Mouse (Mus musculus) frontal cortex, postnatal 36 days (tissue): ENCODE results near the gene Dgkq.
A peak's percentile ranks its signal among the peaks of the same experiment; 100 is the strongest.

Experiments
- DNase-seq, 2 experiments: peaks; one replicate each; pipeline ENCODE4 v3.0.0; 2022; ENCODE audit warnings: low spot score in 2 of 2

Gene Dgkq

DNA sequence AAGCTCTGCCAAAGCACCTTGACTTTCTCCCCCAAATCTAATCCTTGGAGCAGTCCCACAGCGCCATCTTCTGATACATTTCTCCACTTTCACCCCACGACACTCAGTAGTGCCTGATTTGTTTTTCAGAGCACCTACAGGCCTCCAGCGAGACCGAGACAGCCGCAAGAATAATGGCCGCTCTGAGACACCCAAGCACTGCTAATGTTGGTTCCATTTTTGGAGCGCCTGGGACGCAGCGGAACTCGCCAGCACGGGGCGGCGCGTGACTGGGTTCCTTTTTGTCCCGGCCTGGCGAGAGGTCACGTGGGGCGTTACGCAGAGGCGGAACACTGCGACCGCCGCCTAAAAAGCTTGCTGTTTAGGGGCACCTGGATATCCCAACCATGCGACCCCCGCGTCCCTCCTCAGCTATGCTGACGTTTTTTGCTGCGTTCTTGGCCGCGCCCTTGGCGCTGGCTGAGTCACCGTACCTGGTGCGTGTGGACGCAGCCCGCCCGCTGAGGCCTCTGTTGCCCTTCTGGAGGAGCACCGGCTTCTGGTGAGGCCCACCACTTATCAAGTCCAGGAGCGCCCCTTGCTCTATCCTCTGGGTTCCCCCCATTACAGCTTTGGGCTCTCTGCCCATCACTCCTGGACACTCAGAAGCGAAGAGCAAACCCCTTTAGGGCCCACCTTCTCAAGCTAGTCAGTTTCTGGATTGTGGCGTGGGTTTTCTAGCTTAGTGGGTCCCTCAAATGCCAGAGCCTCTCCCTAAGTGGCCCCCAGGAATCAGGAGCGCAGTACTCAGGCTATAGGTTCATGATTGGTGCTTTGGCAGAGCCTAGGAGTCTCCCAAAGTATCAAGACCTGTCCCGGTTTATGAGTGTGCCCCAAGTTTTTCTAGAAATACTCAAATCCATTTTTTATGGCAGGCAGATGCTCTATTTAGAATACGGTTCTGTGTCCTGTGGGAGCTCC lies at the start of gene Dgkq:
Dgkq (minus strand) TSS at position 696 of the 960 bp plus-strand sequence.
- peak; percentile 91 to 94 for DNase-seq

GRCm38 (mm10) chr5:108718051-108718450 lies 48.6 kb upstream of the Dgkq start:
- no peak for DNase-seq

DNA sequence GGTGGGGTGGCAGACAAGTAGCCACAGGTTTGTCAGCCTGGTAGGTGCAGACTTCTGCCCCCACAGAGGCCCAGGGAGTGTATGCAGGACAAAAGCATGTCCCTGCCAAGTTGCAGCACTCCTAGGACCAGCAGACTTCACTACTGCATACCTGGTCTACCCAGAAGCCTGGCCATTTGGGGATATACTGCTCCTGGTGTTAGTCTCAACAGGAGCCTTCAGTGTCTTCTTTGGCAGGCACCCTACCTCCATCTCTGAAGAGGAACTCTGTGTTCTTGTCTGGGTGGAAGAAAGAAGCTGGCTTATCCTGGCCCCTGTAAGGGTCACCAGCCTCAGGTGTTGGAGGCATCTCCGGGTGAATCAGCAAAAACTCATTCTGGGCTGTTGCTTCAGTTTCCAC lies 46.5 kb upstream of the Dgkq start:
- DNase-seq: no peak

- DNase-seq: peak; percentile 33 to 55
These were observed 44.7 kb upstream of the Dgkq start for GRCm38 (mm10) chr5:108714149-108714548.

GRCm38 (mm10) chr5:108713691-108714090 lies 44.2 kb upstream of the Dgkq start:
- no peak for DNase-seq

DNA sequence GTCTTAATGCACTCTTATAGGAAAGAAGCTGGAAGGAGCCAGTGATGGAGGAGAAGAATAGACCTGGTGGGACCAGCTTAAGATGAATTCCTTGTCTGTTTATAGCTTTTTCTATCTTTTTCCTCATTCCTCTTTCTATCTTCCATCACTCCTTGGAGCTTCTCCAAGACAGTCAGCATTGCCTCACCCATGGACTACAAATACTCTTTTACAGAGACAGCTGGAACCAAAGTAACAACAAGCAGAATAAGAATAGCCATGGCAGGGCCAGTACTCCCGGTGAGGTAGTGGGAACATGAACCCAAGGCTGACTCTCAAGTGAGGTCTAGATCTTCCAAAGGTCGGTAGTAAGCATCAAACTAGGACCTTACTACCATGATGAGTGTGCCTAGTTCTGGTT lies 43.6 kb upstream of the Dgkq start:
- no peak for DNase-seq

- DNase-seq: no peak
These were observed 42.5 kb upstream of the Dgkq start for GRCm38 (mm10) chr5:108711968-108712367.

- DNase-seq: no peak
These were observed 39.7 kb upstream of the Dgkq start for GRCm38 (mm10) chr5:108708981-108709731.

- DNase-seq: no peak
These were observed 38.9 kb upstream of the Dgkq start for GRCm38 (mm10) chr5:108708419-108708818.

- no peak for DNase-seq
These were observed 38.3 kb upstream of the Dgkq start for GRCm38 (mm10) chr5:108707758-108708157.

- no peak for DNase-seq
These were observed 34.5 kb upstream of the Dgkq start for GRCm38 (mm10) chr5:108703754-108704626.

DNA sequence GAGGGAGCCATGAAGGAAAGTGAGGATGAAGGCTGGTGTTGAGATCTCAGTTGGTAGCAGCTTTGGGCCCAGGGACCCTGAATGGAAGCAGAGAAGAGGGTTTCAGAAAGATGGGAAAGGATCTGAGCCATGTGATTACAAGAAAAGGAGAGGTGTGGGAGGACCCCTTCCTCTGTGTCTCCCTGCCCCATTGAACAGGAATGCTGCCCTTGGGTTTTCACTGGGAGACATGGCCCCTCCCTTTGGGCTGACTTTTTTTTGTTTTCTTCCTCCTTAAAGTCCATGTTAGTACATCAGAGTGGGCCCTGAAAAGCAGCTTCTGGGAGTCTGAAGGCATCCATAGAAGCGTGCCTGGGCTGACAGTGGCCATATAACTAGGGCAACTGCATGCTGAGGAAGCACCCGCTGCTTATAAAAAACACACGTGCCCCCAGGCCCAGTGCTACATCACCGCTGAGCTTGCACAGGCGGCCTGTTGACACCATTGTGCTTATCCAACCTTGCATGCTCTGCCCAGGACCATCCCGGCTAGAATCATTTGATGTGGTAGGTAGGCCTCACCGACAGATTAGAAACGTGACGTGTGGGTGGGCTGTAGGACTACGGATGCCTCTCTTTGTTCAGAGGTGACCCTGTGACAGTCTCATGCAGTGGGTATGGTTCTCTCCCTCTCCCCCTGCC lies 32.0 kb upstream of the Dgkq start:
- no peak for DNase-seq

GRCm38 (mm10) chr5:108700346-108700745 lies 30.9 kb upstream of the Dgkq start:
- no peak for DNase-seq

GRCm38 (mm10) chr5:108697341-108697753 lies 27.9 kb upstream of the Dgkq start:
- DNase-seq: peak; percentile 60 to 65

DNA sequence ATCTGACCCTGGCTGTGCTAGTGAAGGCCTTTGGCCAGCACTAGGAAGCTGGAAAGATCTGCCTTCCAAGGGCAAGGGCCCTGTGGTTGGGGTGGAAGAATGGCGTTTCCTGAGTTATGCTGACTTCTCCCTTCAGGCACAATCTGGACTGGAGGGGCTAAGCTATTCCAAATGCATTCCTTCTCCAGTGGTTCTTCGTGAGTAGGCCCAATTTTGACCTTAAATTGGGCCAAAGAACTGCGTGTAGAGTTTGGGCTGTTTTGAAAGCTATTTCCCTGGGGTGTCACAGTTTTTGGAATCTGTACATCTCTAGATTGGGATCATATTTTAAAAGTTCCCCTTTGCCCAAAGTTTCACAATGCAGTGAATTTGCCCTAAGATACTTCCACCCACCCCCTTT lies 27.1 kb upstream of the Dgkq start:
- no peak for DNase-seq

GRCm38 (mm10) chr5:108695861-108696260 lies 26.4 kb upstream of the Dgkq start:
- no peak for DNase-seq

- DNase-seq: no peak
These were observed 25.1 kb upstream of the Dgkq start for GRCm38 (mm10) chr5:108694352-108695261.

GRCm38 (mm10) chr5:108693872-108694288 lies 24.4 kb upstream of the Dgkq start:
- DNase-seq: peak; percentile 55 to 59

- DNase-seq: no peak
These were observed 22.8 kb upstream of the Dgkq start, which contains the start of gene Fgfrl1 for GRCm38 (mm10) chr5:108692271-108692670. TSS of gene Fgfrl1 (plus strand) at chr5:108692382.

GRCm38 (mm10) chr5:108691152-108691551 lies 21.7 kb upstream of the Dgkq start:
- no peak for DNase-seq
